Mouse (Mus musculus) forebrain, embryonic 11.5 days (tissue): Measurements from ENCODE around the gene Tspan2. TPM values are rescaled to one million over a fixed set of nuclear protein-coding genes. Genes with fewer than 3 reads are reported as not detected.

Experiments used
- ATAC-seq: fragments of 200-750 bp; cut with Nextera tagmentation; replicated peaks from 2 replicates; pipeline ENCODE4 v1.8.0; 2017; ENCODE audit warnings: moderate TSS enrichment; ENCODE audit not compliant: low FRiP score
- DNase-seq: peaks from one replicate; pipeline ENCODE4 v3.0.0-alpha.2; 2017; ENCODE audit warnings: low spot score
- H3K27ac ChIP-seq: fragments of 300-500 bp; sonication (generic); 2 replicates; pipeline ENCODE4 v1.5.1; 2014; ENCODE audit warnings: low read depth, low read length
- H3K27me3 ChIP-seq: fragments of 300-500 bp; sonication (generic); 2 replicates; pipeline ENCODE4 v1.6.1; 2014; ENCODE audit warnings: mild to moderate bottlenecking, low read length, mixed read lengths; ENCODE audit not compliant: control insufficient read depth, insufficient read depth
- H3K36me3 ChIP-seq: fragments of 300-500 bp; sonication (generic); 2 replicates; pipeline ENCODE4 v1.6.1; 2014; ENCODE audit warnings: mild to moderate bottlenecking, low read length, moderate library complexity, mixed read lengths; ENCODE audit not compliant: control insufficient read depth, insufficient read depth
- H3K4me1 ChIP-seq: fragments of 300-500 bp; sonication (generic); replicated peaks from 2 replicates; pipeline ENCODE4 v1.6.1; 2014; ENCODE audit warnings: low read length, mixed read lengths; ENCODE audit not compliant: control insufficient read depth, insufficient read depth
- H3K4me2 ChIP-seq: fragments of 300-500 bp; sonication (generic); 2 replicates; pipeline ENCODE4 v1.6.1; 2014; ENCODE audit warnings: low read depth, mild to moderate bottlenecking, low read length, moderate library complexity, mixed read lengths; ENCODE audit not compliant: severe bottlenecking
- H3K4me3 ChIP-seq: fragments of 300-500 bp; sonication (generic); 2 replicates; pipeline ENCODE4 v1.5.1; 2014; ENCODE audit warnings: low read depth, low read length
- H3K9ac ChIP-seq: fragments of 300-500 bp; sonication (generic); 2 replicates; pipeline ENCODE4 v1.6.1; 2014; ENCODE audit warnings: low read length
- H3K9me3 ChIP-seq: fragments of 300-500 bp; sonication (generic); 2 replicates; pipeline ENCODE4 v1.6.1; 2016; ENCODE audit warnings: low read length, mixed read lengths; ENCODE audit not compliant: control insufficient read depth
- WGBS: fragments of 180-500 bp; shearing (Covaris S2); extraction: QIAGEN DNeasy Blood & Tissue Kit; methylation state at CpG from one replicate; pipeline ENCODE4 v1.1.7; 2014; 5-methylcytosine and 5-hydroxymethylcytosine counted together
- polyA plus RNA-seq: library from polyadenylated mRNA; unstranded; fragments of >200 nt; fragmentation: Nextera tagmentation; extraction: Ambion mirVana; gene quantifications from 2 replicates; pipeline ENCODE4 v1.2.1, GENCODE M21; 2014

The Tspan2 gene
- polyA plus RNA-seq, 1 experiment from 2014 or later: 9.5 TPM

- WGBS: 84% methylated on average over 10 of the region's 10 CpGs
- Histone ChIP-seq H3K9me3 (no peaks in the 10 kb centered on the region), H3K9ac (no peak overlapping the region), H3K4me1 (peaks cover 7% of the 10 kb centered on the region; the same call in 1 of the 2 replicates), H3K27me3 (no peaks in the 10 kb centered on the region), H3K36me3 (no peaks in the 10 kb centered on the region), H3K4me3 (no peak overlapping the region), H3K4me2 (no peak overlapping the region), H3K27ac (no peak overlapping the region)
- ATAC-seq: no peak
- no peak for DNase-seq
These were observed 4.0 kb downstream of the Tspan2 start for GRCm38 (mm10) chr3:102738161-102738901.

GRCm38 (mm10) chr3:102738926-102739325 is 4.6 kb downstream of the Tspan2 start:
- no peaks in the 10 kb centered on the region for H3K36me3 ChIP-seq
- H3K4me2 ChIP-seq: no peak overlapping the region
- no peak overlapping the region for H3K4me3 ChIP-seq
- H3K27me3 ChIP-seq: no peaks in the 10 kb centered on the region
- DNase-seq: no peak
- peaks cover 7% of the 10 kb centered on the region; the same call in 1 of the 2 replicates for H3K4me1 ChIP-seq
- H3K9me3 ChIP-seq: no peaks in the 10 kb centered on the region
- WGBS: 77% methylated on average over 6 of the region's 6 CpGs
- H3K27ac ChIP-seq: no peak overlapping the region
- H3K9ac ChIP-seq: no peak overlapping the region
- ATAC-seq: no peak

- WGBS: 18% methylated on average over 4 of the region's 4 CpGs
- no peak overlapping the region for H3K4me2 ChIP-seq
- no peak overlapping the region for H3K9ac ChIP-seq
- no peak overlapping the region for H3K4me3 ChIP-seq
- ATAC-seq (no peak), DNase-seq (no peak)
- H3K27me3 ChIP-seq: no peaks in the 10 kb centered on the region
- H3K36me3 ChIP-seq: no peaks in the 10 kb centered on the region
- no peak overlapping the region for H3K27ac ChIP-seq
- no peaks in the 10 kb centered on the region for H3K9me3 ChIP-seq
- H3K4me1 ChIP-seq: no peaks in the 10 kb centered on the region; the same call in 1 of the 2 replicates
These were observed 8.4 kb downstream of the Tspan2 start for GRCm38 (mm10) chr3:102742725-102743124.

GRCm38 (mm10) chr3:102743202-102743601 is 8.9 kb downstream of the Tspan2 start:
- DNase-seq (no peak), ATAC-seq (no peak)
- Histone ChIP-seq H3K9me3 (no peaks in the 10 kb centered on the region), H3K36me3 (no peaks in the 10 kb centered on the region), H3K4me3 (no peak overlapping the region), H3K27me3 (no peaks in the 10 kb centered on the region), H3K27ac (no peak overlapping the region), H3K4me1 (no peaks in the 10 kb centered on the region; the same call in 1 of the 2 replicates), H3K4me2 (no peak overlapping the region), H3K9ac (no peak overlapping the region)
- 49% methylated on average over 4 of the region's 4 CpGs for WGBS

- Histone ChIP-seq H3K4me3 (no peak overlapping the region), H3K4me1 (no peaks in the 10 kb centered on the region; the same call in 1 of the 2 replicates), H3K36me3 (no peaks in the 10 kb centered on the region), H3K27me3 (no peaks in the 10 kb centered on the region), H3K9ac (no peak overlapping the region), H3K27ac (no peak overlapping the region), H3K9me3 (no peaks in the 10 kb centered on the region), H3K4me2 (no peak overlapping the region)
- 71% methylated on average over 9 of the region's 9 CpGs for WGBS
- ATAC-seq (no peak), DNase-seq (no peak)
These were observed 9.6 kb downstream of the Tspan2 start for GRCm38 (mm10) chr3:102743781-102744471.

- ATAC-seq: no peak
- 65% methylated on average over 5 of the region's 5 CpGs for WGBS
These were observed 10.3 kb downstream of the Tspan2 start for GRCm38 (mm10) chr3:102744657-102745056.

GRCm38 (mm10) chr3:102746174-102746573 is 11.8 kb downstream of the Tspan2 start:
- H3K4me2 ChIP-seq: no peak overlapping the region
- no peaks in the 10 kb centered on the region; the same call in 1 of the 2 replicates for H3K4me1 ChIP-seq
- no peak for ATAC-seq
- no peak overlapping the region for H3K9ac ChIP-seq
- no peak overlapping the region for H3K27ac ChIP-seq
- no peak overlapping the region for H3K4me3 ChIP-seq
- WGBS: 87% methylated on average over 4 of the region's 4 CpGs
- no peaks in the 10 kb centered on the region for H3K9me3 ChIP-seq
- H3K36me3 ChIP-seq: no peaks in the 10 kb centered on the region
- no peak for DNase-seq
- H3K27me3 ChIP-seq: no peaks in the 10 kb centered on the region

More at GRCm38 (mm10) chr3:102744657-102745056, 10.3 kb downstream of the Tspan2 start:
- Histone ChIP-seq H3K4me3 (no peak overlapping the region), H3K4me1 (no peaks in the 10 kb centered on the region; the same call in 1 of the 2 replicates), H3K9ac (no peak overlapping the region), H3K36me3 (no peaks in the 10 kb centered on the region), H3K27ac (no peak overlapping the region), H3K27me3 (no peaks in the 10 kb centered on the region), H3K9me3 (no peaks in the 10 kb centered on the region), H3K4me2 (no peak overlapping the region)
- DNase-seq: no peak

- Histone ChIP-seq H3K36me3 (no peaks in the 10 kb centered on the region), H3K27me3 (no peaks in the 10 kb centered on the region), H3K9me3 (no peaks in the 10 kb centered on the region), H3K27ac (no peak overlapping the region), H3K9ac (no peak overlapping the region), H3K4me3 (no peak overlapping the region), H3K4me2 (no peak overlapping the region), H3K4me1 (no peaks in the 10 kb centered on the region; the same call in 1 of the 2 replicates)
- no peak for DNase-seq
- WGBS: 83% methylated on average over 3 of the region's 3 CpGs
- ATAC-seq: no peak
These were observed 13.7 kb downstream of the Tspan2 start for GRCm38 (mm10) chr3:102748038-102748437.
